Mouse (Mus musculus): ENCODE measurements around the gene Rhobtb1.

DNA sequence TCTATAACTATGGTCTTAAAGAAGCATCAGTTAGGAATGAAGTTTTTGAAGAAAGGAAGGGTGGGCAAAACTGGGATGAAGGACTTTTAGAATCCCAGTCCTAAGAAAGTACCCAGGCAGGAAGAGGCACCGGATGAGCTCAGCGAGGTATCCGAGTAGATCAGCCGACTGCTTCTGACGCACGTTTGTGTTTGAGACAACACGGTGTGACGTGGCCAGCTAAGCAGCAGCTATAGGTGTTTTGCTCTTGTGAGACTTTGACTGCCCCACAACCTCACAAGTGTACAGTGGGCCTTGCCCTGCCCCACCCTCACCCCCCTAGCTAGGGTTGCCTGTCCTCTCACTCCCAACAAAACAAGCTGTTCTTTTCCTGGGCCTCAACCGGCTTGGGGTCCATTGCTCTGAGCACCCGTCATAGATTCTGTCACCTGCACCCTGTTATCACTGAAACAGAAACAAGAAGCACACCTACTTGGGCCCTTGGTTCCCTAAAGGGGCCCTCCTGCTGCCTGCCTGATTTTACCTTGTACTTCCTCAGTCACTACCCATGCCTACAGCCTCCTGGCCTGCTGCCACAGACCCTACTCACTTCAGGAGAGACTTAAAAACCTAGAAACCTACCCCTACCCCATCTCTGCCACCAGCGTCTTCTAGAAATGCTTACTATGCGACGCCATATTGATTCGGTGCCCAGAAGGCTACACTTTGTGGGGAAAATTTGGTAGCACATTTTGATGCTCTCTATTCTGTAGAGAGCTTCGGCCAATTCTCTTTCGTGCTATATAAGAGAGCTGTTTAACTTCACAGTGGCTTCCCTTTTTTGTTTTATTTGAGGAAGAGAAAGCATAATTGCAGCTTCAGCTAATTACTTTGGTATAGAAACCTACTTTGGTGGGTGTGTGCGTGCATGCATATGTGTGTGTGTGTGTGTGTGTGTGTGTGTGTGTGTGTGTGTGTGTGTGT is 101.2 kb downstream of the Rhobtb1 start:
- TF ChIP-seq CTCF (IDR thresholded peaks at IDR 0.05; ENCODE audit: extremely low read depth, insufficient read depth, low read length) (no peak), POLR2A (IDR thresholded peaks at IDR 0.05; ENCODE audit: extremely low read depth, insufficient read depth, low read length) (no peak)

Measured in cortical plate, adult 2 months (tissue).